Mouse (Mus musculus) forebrain, embryonic 16.5 days (tissue): ENCODE data around the gene Vmn2r37. TPM values are rescaled to one million over a fixed set of nuclear protein-coding genes. Genes with fewer than 3 reads are reported as not detected.
"Not testable (repeated sequence)": the region's sequence is repeated elsewhere in the genome, so short reads cannot be mapped to it uniquely, and the experiment has no call there.

Experiments
- ATAC-seq: fragments of 200-750 bp; cut with Nextera tagmentation; 2 replicates; pipeline ENCODE4 v1.8.0; 2017; ENCODE audit warnings: mild to moderate bottlenecking, moderate library complexity
- H3K27ac ChIP-seq: fragments of 300-500 bp; sonication (generic); 2 replicates; pipeline ENCODE4 v1.5.1; 2014; ENCODE audit warnings: low read length, control low read depth
- H3K27me3 ChIP-seq: fragments of 300-500 bp; sonication (generic); replicated peaks from 2 replicates; pipeline ENCODE4 v1.6.1; 2014; ENCODE audit warnings: low read length; ENCODE audit not compliant: control insufficient read depth, insufficient read depth
- H3K36me3 ChIP-seq: fragments of 300-500 bp; sonication (generic); 2 replicates; pipeline ENCODE4 v1.6.1; 2014; ENCODE audit not compliant: control insufficient read depth, insufficient read depth
- H3K4me1 ChIP-seq: fragments of 300-500 bp; sonication (generic); replicated peaks from 2 replicates; pipeline ENCODE4 v1.6.1; 2014; ENCODE audit warnings: low read length; ENCODE audit not compliant: control insufficient read depth, insufficient read depth
- H3K4me2 ChIP-seq: fragments of 300-500 bp; sonication (generic); 2 replicates; pipeline ENCODE4 v1.6.1; 2014; ENCODE audit warnings: mild to moderate bottlenecking, low read length, control low read depth
- H3K4me3 ChIP-seq: fragments of 300-500 bp; sonication (generic); replicated peaks from 2 replicates; pipeline ENCODE4 v1.5.1; 2014; ENCODE audit warnings: mild to moderate bottlenecking, low read length, control low read depth
- H3K9ac ChIP-seq: fragments of 300-500 bp; sonication (generic); replicated peaks from 2 replicates; pipeline ENCODE4 v1.6.1; 2014; ENCODE audit warnings: low read depth, low read length, control low read depth
- H3K9me3 ChIP-seq: fragments of 300-500 bp; sonication (generic); 2 replicates; pipeline ENCODE4 v1.6.1; 2016; ENCODE audit warnings: low read length; ENCODE audit not compliant: control insufficient read depth
- WGBS: fragments of 180-500 bp; shearing (Covaris S2); extraction: QIAGEN DNeasy Blood & Tissue Kit; methylation state at CpG from one replicate; pipeline ENCODE4 v1.1.7; 2014; 5-methylcytosine and 5-hydroxymethylcytosine counted together
- polyA plus RNA-seq: library from polyadenylated mRNA; unstranded; fragments of >200 nt; fragmentation: Nextera tagmentation; extraction: Ambion mirVana; gene quantifications from 2 replicates; pipeline ENCODE4 v1.2.1, GENCODE M21; 2015

Gene Vmn2r37
- polyA plus RNA-seq: not detected in 2 replicates

- H3K27ac ChIP-seq, H3K4me2 ChIP-seq, H3K4me3 ChIP-seq, H3K36me3 ChIP-seq, H3K4me1 ChIP-seq, H3K9me3 ChIP-seq, H3K27me3 ChIP-seq, H3K9ac ChIP-seq, ATAC-seq: not testable (repeated sequence)
- WGBS: 50% methylated on average over 1 of the region's 2 CpGs
Observed at GRCm38 (mm10) chr7:9223553-9223952, at the start of gene Vmn2r37. Gene Vmn2r37, minus strand, starts transcription at chr7:9223653.

Other genes with a start within 250 kb of the Vmn2r37 start
- gene Vmn2r39, start 192.9 kb downstream of the Vmn2r37 start, polyA plus RNA-seq: not detected in 2 replicates
- gene Vmn2r38, start 125.8 kb downstream of the Vmn2r37 start, polyA plus RNA-seq: not detected in 2 replicates